Mouse (Mus musculus) intestine, postnatal 0 days (tissue): ENCODE measurements at regions not wholly inside any gene's neighbourhood (a gene's known extent, or its start where the extent isn't known, plus 50 kb on each side); places are given as distances from the start of the nearest gene placed in this dataset.

Experiments
- ATAC-seq: fragments of 200-750 bp; cut with Nextera tagmentation; 2 replicates; pipeline ENCODE4 v1.8.0; 2017; ENCODE audit warnings: mild to moderate bottlenecking, moderate TSS enrichment, moderate library complexity
- H3K27ac ChIP-seq: fragments of 300-500 bp; sonication (generic); 2 replicates; pipeline ENCODE4 v1.5.1; 2014; ENCODE audit warnings: mild to moderate bottlenecking, low read depth, low read length, moderate library complexity
- H3K27me3 ChIP-seq: fragments of 300-500 bp; sonication (generic); replicated peaks from 2 replicates; pipeline ENCODE4 v1.6.1; 2014; ENCODE audit warnings: low read length, mixed read lengths; ENCODE audit not compliant: control insufficient read depth, insufficient read depth
- H3K36me3 ChIP-seq: fragments of 300-500 bp; sonication (generic); 2 replicates; pipeline ENCODE4 v1.6.1; 2014; ENCODE audit warnings: mild to moderate bottlenecking, moderate library complexity; ENCODE audit not compliant: control insufficient read depth, insufficient read depth
- H3K4me1 ChIP-seq: fragments of 300-500 bp; sonication (generic); replicated peaks from 2 replicates; pipeline ENCODE4 v1.6.1; 2014; ENCODE audit warnings: antibody characterized with exemption, low read length, mixed read lengths; ENCODE audit not compliant: control insufficient read depth, insufficient read depth
- H3K4me2 ChIP-seq: fragments of 300-500 bp; sonication (generic); replicated peaks from 2 replicates; pipeline ENCODE4 v1.6.1; 2014; ENCODE audit warnings: low read depth, mild to moderate bottlenecking, moderate library complexity
- H3K4me3 ChIP-seq: fragments of 300-500 bp; sonication (generic); 2 replicates; pipeline ENCODE4 v1.5.1; 2014; ENCODE audit warnings: low read depth, low read length
- H3K9ac ChIP-seq: fragments of 300-500 bp; sonication (generic); 2 replicates; pipeline ENCODE4 v1.6.1; 2014; ENCODE audit warnings: mild to moderate bottlenecking, low read depth, low read length
- H3K9me3 ChIP-seq: fragments of 300-500 bp; sonication (generic); 2 replicates; pipeline ENCODE4 v1.6.1; 2016; ENCODE audit warnings: mixed run types; ENCODE audit not compliant: control insufficient read depth
- CTCF ChIP-seq: sonication (generic); IDR thresholded peaks from 2 replicates; pipeline ENCODE4 v1.5.1; 2016; ENCODE audit warnings: low read depth, mild to moderate bottlenecking, control low read depth, antibody characterized with exemption, moderate library complexity
- WGBS: fragments of 180-500 bp; shearing (Covaris S2); extraction: QIAGEN DNeasy Blood & Tissue Kit; methylation state at CpG from one replicate; pipeline ENCODE4 v1.1.7; 2014; 5-methylcytosine and 5-hydroxymethylcytosine counted together

DNA sequence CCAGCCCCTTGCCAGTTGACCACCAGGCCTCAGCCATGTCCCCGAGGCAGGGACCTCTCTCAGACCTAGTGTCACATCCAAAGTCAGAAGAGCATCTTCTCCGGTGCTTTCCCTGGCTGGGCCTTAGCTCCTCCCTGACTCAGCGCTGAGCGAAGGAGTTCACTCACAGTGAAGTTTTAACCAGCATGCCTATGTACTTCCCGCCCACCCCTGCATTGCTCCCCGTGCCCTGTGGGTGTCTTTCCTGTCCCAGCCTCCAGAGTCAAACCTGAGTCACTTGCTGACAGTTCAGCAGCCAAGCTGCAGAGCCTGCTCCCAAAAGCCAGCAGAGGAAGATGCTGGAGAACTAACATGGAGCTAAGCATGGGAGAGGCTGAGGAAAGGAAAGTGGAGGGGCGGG is 55.6 kb upstream of the Unc5a start:
- Histone ChIP-seq H3K27ac (no peak overlapping the region), H3K4me2 (no peak overlapping the region), H3K4me3 (no peak overlapping the region), H3K9ac (no peak overlapping the region), H3K4me1 (no peaks in the 10 kb centered on the region), H3K36me3 (no peaks in the 10 kb centered on the region), H3K27me3 (no peaks in the 10 kb centered on the region), H3K9me3 (no peaks in the 10 kb centered on the region)
- WGBS, result 39% methylated on average over 7 of the region's 7 CpGs
- ATAC-seq, result no peak
- no peak for TF ChIP-seq CTCF

DNA sequence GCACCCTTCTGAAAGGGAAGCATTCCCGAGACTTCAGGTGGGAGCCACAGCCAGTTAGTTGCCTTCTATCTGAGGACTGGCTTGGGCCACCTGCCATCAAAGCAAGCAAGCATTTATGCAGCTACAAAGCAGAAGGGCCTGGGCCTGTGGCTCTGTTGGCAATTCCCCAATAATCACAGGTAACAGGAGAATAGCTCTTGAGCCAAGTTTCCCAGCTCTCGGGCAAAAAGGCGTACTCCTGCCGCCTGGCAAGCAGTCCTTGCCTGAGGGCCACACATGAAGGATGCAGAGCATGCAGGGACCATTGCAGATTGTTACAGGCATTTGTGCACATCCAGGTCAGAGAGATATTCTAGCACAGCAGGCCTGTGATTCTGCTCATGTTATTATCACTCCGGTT is 53.2 kb upstream of the Unc5a start:
- H3K4me2 ChIP-seq, result no peak overlapping the region
- no peak overlapping the region for H3K9ac ChIP-seq
- no peaks in the 10 kb centered on the region for H3K36me3 ChIP-seq
- ATAC-seq, result no peak
- H3K27ac ChIP-seq, result no peak overlapping the region
- H3K9me3 ChIP-seq, result no peaks in the 10 kb centered on the region
- H3K4me3 ChIP-seq, result no peak overlapping the region
- no peak for TF ChIP-seq CTCF
- no peaks in the 10 kb centered on the region for H3K27me3 ChIP-seq
- 84% methylated on average over 5 of the region's 5 CpGs for WGBS
- H3K4me1 ChIP-seq, result no peaks in the 10 kb centered on the region
